Mouse (Mus musculus): ENCODE measurements at regions not wholly inside any gene's neighbourhood (a gene's known extent, or its start where the extent isn't known, plus 50 kb on each side); places are given as distances from the start of the nearest gene placed in this dataset.

GRCm38 (mm10) chr3:70307556-70307955, 300.1 kb downstream of the Otol1 start:
- Histone ChIP-seq H3K36me3 (ENCODE audit: control insufficient read depth, insufficient read depth) (no peaks in the 10 kb centered on the region), H3K4me2 (ENCODE audit: low read depth) (no peak overlapping the region), H3K4me3 (no peak overlapping the region), H3K27me3 (ENCODE audit: control insufficient read depth, insufficient read depth, insufficient read length) (no peaks in the 10 kb centered on the region), H3K79me2 (ENCODE audit: control insufficient read depth, insufficient read depth) (no peaks in the 10 kb centered on the region), H3ac (ENCODE audit: control insufficient read depth, insufficient read length) (no peak overlapping the region)
- no peak for TF ChIP-seq E2F4 (IDR thresholded peaks at IDR 0.05; ENCODE audit: insufficient read depth)
- no peak for TF ChIP-seq MYOG (IDR thresholded peaks at IDR 0.05; ENCODE audit: control insufficient read depth in 1 of 3, insufficient read depth in 1 of 3, insufficient read length in 2 of 3, low read depth in 2 of 3)
- TF ChIP-seq POLR2A (IDR thresholded peaks at IDR 0.05; ENCODE audit: insufficient read length, low read depth) = no peak
- no peak for TF ChIP-seq TCF3 (IDR thresholded peaks at IDR 0.05; ENCODE audit: insufficient read length, low read depth)
- TF ChIP-seq MAX (IDR thresholded peaks at IDR 0.05; ENCODE audit: low read depth) = no peak
- no peak for TF ChIP-seq USF1 (IDR thresholded peaks at IDR 0.05; ENCODE audit: low read depth)
- no peak for TF ChIP-seq TCF12 (IDR thresholded peaks at IDR 0.05; ENCODE audit: insufficient read depth, poor library complexity, severe bottlenecking)
- TF ChIP-seq REST (IDR thresholded peaks at IDR 0.05; ENCODE audit: insufficient read depth, insufficient read length) = no peak
- no peak for TF ChIP-seq POLR2AphosphoS2 (IDR thresholded peaks at IDR 0.05; ENCODE audit: insufficient read length, low read depth)
- no peak for TF ChIP-seq MYOD1 (IDR thresholded peaks at IDR 0.05; ENCODE audit: control insufficient read depth in 1 of 3, insufficient read length in 2 of 3, low read depth in 2 of 3)
- TF ChIP-seq SRF (IDR thresholded peaks at IDR 0.05; ENCODE audit: control insufficient read depth, insufficient read length, low read depth) = no peak

- no peak for TF ChIP-seq TCF12 (IDR thresholded peaks at IDR 0.05; ENCODE audit: insufficient read depth, poor library complexity, severe bottlenecking)
- Histone ChIP-seq H3K27me3 (ENCODE audit: control insufficient read depth, insufficient read depth, insufficient read length) (no peaks in the 10 kb centered on the region), H3ac (ENCODE audit: control insufficient read depth, insufficient read length) (no peak overlapping the region), H3K79me2 (ENCODE audit: control insufficient read depth, insufficient read depth) (no peaks in the 10 kb centered on the region), H3K4me2 (ENCODE audit: low read depth) (no peak overlapping the region), H3K4me3 (no peak overlapping the region), H3K36me3 (ENCODE audit: control insufficient read depth, insufficient read depth) (no peaks in the 10 kb centered on the region)
Observed at GRCm38 (mm10) chr3:70308061-70308461, 300.6 kb downstream of the Otol1 start.

GRCm38 (mm10) chr3:70309304-70309703, 301.9 kb downstream of the Otol1 start:
- H3K79me2 ChIP-seq (ENCODE audit: control insufficient read depth, insufficient read depth) = no peaks in the 10 kb centered on the region
- TF ChIP-seq E2F4 (IDR thresholded peaks at IDR 0.05; ENCODE audit: insufficient read depth) (no peak), MAX (IDR thresholded peaks at IDR 0.05; ENCODE audit: low read depth) (no peak), POLR2A (IDR thresholded peaks at IDR 0.05; ENCODE audit: insufficient read length, low read depth) (no peak), MYOG (IDR thresholded peaks at IDR 0.05; ENCODE audit: control insufficient read depth in 1 of 3, insufficient read depth in 1 of 3, insufficient read length in 2 of 3, low read depth in 2 of 3) (no peak), POLR2AphosphoS2 (IDR thresholded peaks at IDR 0.05; ENCODE audit: insufficient read length, low read depth) (no peak), SRF (IDR thresholded peaks at IDR 0.05; ENCODE audit: control insufficient read depth, insufficient read length, low read depth) (no peak), MYOD1 (IDR thresholded peaks at IDR 0.05; ENCODE audit: control insufficient read depth in 1 of 3, insufficient read length in 2 of 3, low read depth in 2 of 3) (no peak), CEBPB (IDR thresholded peaks at IDR 0.05; ENCODE audit: insufficient read depth, poor library complexity, severe bottlenecking) (no peak), TCF3 (IDR thresholded peaks at IDR 0.05; ENCODE audit: insufficient read length, low read depth) (no peak), USF1 (IDR thresholded peaks at IDR 0.05; ENCODE audit: low read depth) (no peak), TCF12 (IDR thresholded peaks at IDR 0.05; ENCODE audit: insufficient read depth, poor library complexity, severe bottlenecking) (no peak), REST (IDR thresholded peaks at IDR 0.05; ENCODE audit: insufficient read depth, insufficient read length) (no peak)
- H3K4me2 ChIP-seq (ENCODE audit: low read depth) = no peak overlapping the region

GRCm38 (mm10) chr3:70311055-70311454, 303.6 kb downstream of the Otol1 start:
- H3K27me3 ChIP-seq (ENCODE audit: control insufficient read depth, insufficient read depth, insufficient read length) = no peaks in the 10 kb centered on the region
- no peaks in the 10 kb centered on the region for H3K36me3 ChIP-seq (ENCODE audit: control insufficient read depth, insufficient read depth)
- no peak overlapping the region for H3K4me2 ChIP-seq (ENCODE audit: low read depth)
- no peak overlapping the region for H3K4me3 ChIP-seq
- no peak for TF ChIP-seq TCF3 (IDR thresholded peaks at IDR 0.05; ENCODE audit: insufficient read length, low read depth)
- TF ChIP-seq SRF (IDR thresholded peaks at IDR 0.05; ENCODE audit: control insufficient read depth, insufficient read length, low read depth) = no peak
- TF ChIP-seq TCF12 (IDR thresholded peaks at IDR 0.05; ENCODE audit: insufficient read depth, poor library complexity, severe bottlenecking) = no peak
- no peak for TF ChIP-seq MAX (IDR thresholded peaks at IDR 0.05; ENCODE audit: low read depth)
- no peak for TF ChIP-seq CEBPB (IDR thresholded peaks at IDR 0.05; ENCODE audit: insufficient read depth, poor library complexity, severe bottlenecking)
- no peak for TF ChIP-seq MYOG (IDR thresholded peaks at IDR 0.05; ENCODE audit: control insufficient read depth in 1 of 3, insufficient read depth in 1 of 3, insufficient read length in 2 of 3, low read depth in 2 of 3)
- no peak for TF ChIP-seq POLR2AphosphoS2 (IDR thresholded peaks at IDR 0.05; ENCODE audit: insufficient read length, low read depth)
- TF ChIP-seq POLR2A (IDR thresholded peaks at IDR 0.05; ENCODE audit: insufficient read length, low read depth) = no peak
- TF ChIP-seq USF1 (IDR thresholded peaks at IDR 0.05; ENCODE audit: low read depth) = no peak
- no peak for TF ChIP-seq E2F4 (IDR thresholded peaks at IDR 0.05; ENCODE audit: insufficient read depth)
- TF ChIP-seq REST (IDR thresholded peaks at IDR 0.05; ENCODE audit: insufficient read depth, insufficient read length) = no peak
- no peak for TF ChIP-seq MYOD1 (IDR thresholded peaks at IDR 0.05; ENCODE audit: control insufficient read depth in 1 of 3, insufficient read length in 2 of 3, low read depth in 2 of 3)
- no peaks in the 10 kb centered on the region for H3K79me2 ChIP-seq (ENCODE audit: control insufficient read depth, insufficient read depth)
- no peak overlapping the region for H3ac ChIP-seq (ENCODE audit: control insufficient read depth, insufficient read length)

More at GRCm38 (mm10) chr3:70309304-70309703, 301.9 kb downstream of the Otol1 start:
- Histone ChIP-seq H3K4me3 (no peak overlapping the region), H3K27me3 (ENCODE audit: control insufficient read depth, insufficient read depth, insufficient read length) (no peaks in the 10 kb centered on the region), H3ac (ENCODE audit: control insufficient read depth, insufficient read length) (no peak overlapping the region), H3K36me3 (ENCODE audit: control insufficient read depth, insufficient read depth) (no peaks in the 10 kb centered on the region)

GRCm38 (mm10) chr3:70312034-70312433, 304.6 kb downstream of the Otol1 start:
- H3K36me3 ChIP-seq (ENCODE audit: control insufficient read depth, insufficient read depth) = no peaks in the 10 kb centered on the region
- H3K4me3 ChIP-seq = no peak overlapping the region
- no peaks in the 10 kb centered on the region for H3K27me3 ChIP-seq (ENCODE audit: control insufficient read depth, insufficient read depth, insufficient read length)
- H3K79me2 ChIP-seq (ENCODE audit: control insufficient read depth, insufficient read depth) = no peaks in the 10 kb centered on the region
- no peak overlapping the region for H3K4me2 ChIP-seq (ENCODE audit: low read depth)
- H3ac ChIP-seq (ENCODE audit: control insufficient read depth, insufficient read length) = no peak overlapping the region
- no peak for TF ChIP-seq CEBPB (IDR thresholded peaks at IDR 0.05; ENCODE audit: insufficient read depth, poor library complexity, severe bottlenecking)
- no peak for TF ChIP-seq SRF (IDR thresholded peaks at IDR 0.05; ENCODE audit: control insufficient read depth, insufficient read length, low read depth)
- TF ChIP-seq REST (IDR thresholded peaks at IDR 0.05; ENCODE audit: insufficient read depth, insufficient read length) = no peak
- TF ChIP-seq MAX (IDR thresholded peaks at IDR 0.05; ENCODE audit: low read depth) = no peak
- no peak for TF ChIP-seq USF1 (IDR thresholded peaks at IDR 0.05; ENCODE audit: low read depth)
- TF ChIP-seq MYOG (IDR thresholded peaks at IDR 0.05; ENCODE audit: control insufficient read depth in 1 of 3, insufficient read depth in 1 of 3, insufficient read length in 2 of 3, low read depth in 2 of 3) = no peak
- no peak for TF ChIP-seq TCF3 (IDR thresholded peaks at IDR 0.05; ENCODE audit: insufficient read length, low read depth)
- TF ChIP-seq POLR2AphosphoS2 (IDR thresholded peaks at IDR 0.05; ENCODE audit: insufficient read length, low read depth) = no peak
- TF ChIP-seq POLR2A (IDR thresholded peaks at IDR 0.05; ENCODE audit: insufficient read length, low read depth) = no peak
- no peak for TF ChIP-seq TCF12 (IDR thresholded peaks at IDR 0.05; ENCODE audit: insufficient read depth, poor library complexity, severe bottlenecking)
- no peak for TF ChIP-seq MYOD1 (IDR thresholded peaks at IDR 0.05; ENCODE audit: control insufficient read depth in 1 of 3, insufficient read length in 2 of 3, low read depth in 2 of 3)

Data from myocyte (in vitro differentiated cells).